Mouse (Mus musculus): ENCODE results near the gene 2210016L21Rik.

2210016L21Rik gene

DNA sequence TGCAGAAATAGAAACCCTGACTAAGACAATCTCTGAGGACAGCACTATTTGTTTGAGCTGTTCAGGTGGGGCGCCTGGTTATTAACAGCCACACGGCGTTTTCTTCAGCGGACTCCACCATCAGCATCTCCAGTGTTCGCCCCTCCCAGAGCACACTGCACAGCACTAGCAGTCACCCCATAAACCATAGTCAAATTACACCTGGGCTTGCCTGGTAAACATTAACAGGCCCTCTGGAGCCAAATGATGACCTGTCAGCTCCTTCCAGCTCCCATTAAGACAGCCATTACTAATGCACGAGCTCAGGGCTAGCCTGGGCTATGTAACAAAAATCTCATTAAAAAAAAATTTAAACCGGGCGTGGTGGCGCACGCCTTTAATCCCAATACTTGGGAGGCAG, 3.1 kb downstream of the 2210016L21Rik start:
- DNase-seq, result peak; percentile 56

DNA sequence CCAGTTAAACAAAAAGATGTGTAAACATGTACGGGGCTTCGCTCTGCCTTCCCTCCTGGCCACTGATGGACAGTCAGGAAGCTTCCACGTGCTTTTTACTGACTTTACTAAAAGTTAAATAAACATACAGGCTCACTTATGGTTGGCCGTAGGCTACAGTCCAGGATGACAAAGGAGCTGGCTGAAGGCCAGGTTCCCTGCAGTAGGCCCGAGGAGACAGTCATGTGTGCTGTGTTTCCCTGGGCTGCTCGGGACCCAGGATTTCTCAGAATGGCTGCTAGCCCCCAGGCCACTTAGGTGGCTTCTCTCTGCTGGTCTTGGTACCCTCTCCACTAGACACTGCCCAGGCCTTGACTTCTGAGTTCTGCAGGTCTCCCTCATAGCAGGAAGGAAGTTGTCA, 6.9 kb downstream of the 2210016L21Rik start:
- DNase-seq, result peak; percentile 60

DNA sequence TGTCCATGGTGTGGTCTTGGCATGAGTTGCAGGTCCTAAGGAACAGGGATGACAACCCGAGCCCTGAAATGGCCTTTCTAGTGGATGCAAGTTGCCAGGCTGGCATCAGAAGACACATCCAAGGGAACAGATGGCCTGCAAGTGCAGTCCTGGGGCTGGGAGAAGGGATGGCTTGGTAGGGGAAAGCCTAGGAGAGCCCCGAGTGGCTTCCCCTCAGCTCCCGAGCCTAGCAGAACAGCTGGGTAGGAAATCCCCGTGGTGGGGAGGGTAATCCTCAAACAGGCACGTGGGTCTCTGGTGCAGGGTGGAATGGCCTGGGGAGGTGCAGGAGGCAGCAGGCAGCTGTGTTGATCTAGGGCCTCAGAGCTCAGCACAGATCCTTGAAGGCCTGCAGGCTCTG, 7.4 kb downstream of the 2210016L21Rik start:
- no peak for DNase-seq

DNA sequence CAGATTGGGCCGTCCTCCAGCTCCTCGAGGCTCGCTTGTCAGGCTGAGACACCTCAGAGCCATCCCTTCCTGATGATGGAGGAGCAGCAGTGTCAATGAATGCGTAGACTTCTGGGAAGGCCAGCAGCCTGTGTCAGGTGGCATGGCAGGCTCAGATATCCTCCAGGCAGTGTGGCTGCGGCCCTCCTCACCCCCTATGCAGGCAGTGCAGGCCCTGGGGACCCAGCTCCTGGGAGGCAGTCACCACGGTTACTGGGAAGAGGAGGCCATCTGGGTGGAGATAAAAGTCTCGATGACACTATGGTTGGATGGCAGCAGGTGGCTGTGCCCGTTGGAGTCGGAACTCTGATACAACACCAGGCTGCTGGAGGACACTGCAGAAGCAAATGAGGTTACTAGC, 7.9 kb downstream of the 2210016L21Rik start:
- no peak for DNase-seq

DNA sequence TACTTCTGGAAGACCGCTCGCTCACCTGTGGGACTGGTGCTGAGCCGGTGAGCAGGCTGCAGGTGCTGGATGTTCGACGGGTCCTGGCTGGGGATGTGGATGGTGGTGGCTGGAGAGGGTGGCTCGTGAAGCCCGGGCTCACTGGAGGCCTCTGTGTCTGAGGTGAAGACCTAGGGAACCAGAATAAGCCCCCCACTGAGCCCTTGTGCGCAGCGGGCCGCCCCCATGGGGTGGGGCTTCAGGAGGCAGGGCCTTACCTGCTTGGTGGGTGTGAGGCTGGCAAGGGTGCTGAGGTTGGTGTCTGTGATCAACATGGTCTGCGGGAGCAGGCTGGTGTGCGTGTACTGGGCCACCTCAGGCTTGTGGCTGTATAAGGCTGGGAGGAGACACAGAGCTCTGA, 8.7 kb downstream of the 2210016L21Rik start:
- no peak for DNase-seq

DNA sequence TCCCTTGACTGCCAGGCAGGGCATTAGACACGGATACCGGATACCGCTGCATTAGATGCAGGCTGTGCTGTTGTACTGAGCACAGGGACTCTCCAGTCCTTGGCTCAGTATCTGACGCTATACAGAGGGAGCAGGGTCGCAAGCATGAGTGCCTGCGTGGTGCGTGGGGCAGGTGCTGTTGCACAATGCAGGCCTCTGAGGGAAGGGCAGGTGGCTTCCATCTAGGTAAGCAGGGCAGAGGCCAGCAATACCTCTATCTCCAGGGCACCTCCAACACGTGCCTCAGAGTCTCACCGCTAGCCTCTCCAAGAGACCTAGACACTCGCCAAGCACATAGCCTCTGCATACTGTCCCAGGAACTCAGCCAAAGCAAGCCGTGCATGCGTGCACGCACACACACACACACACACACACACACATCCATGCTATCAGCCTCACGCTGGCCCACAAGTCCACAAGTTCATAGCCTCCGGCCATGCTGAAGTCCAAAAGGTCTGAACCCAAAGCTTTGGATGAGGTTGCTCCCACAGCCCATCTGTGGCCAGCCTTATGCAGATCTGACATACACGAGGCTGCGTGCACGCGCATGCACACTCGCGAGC, 9.4 kb downstream of the 2210016L21Rik start:
- no peak for DNase-seq

DNA sequence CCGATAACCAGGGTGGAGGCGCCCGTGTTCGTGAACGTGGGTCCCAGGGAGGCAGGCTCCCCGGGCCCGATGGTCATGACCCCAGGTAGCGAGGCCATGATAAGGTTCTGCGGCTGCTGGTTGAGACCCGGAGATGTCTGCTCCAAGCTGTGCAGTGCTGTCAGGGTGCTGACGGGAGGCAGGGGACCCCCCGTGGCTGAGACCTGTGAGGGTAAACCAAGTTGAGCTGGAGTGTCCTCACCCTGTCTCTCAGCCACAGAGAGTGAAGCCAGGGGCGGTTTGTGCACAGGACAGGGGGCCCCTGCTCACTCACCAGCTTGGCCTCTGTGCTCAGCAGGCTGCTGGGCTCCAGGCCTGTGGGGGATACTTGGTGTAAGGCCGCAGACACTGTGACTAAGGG, 11.4 kb downstream of the 2210016L21Rik start:
- no peak for DNase-seq

DNA sequence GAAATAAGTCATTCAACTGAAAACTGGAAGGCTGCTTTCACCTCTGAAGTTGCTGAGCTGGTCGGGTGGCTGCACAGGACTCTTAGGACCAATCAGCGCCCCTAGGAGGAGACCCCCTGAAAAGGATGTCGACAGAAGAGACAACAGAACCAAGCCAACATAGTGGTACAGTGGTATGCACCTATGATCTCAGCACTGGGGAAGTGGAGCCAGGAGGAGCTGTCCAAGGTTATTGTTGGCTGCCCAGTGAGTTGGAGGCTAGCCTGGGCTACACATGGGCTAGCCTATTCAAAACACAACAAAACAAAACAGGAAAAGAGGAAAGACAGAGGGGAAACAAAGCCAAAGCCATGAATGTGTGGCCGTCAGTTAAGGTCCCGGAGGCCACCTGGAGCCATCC, 16.1 kb downstream of the 2210016L21Rik start:
- no peak for DNase-seq

DNA sequence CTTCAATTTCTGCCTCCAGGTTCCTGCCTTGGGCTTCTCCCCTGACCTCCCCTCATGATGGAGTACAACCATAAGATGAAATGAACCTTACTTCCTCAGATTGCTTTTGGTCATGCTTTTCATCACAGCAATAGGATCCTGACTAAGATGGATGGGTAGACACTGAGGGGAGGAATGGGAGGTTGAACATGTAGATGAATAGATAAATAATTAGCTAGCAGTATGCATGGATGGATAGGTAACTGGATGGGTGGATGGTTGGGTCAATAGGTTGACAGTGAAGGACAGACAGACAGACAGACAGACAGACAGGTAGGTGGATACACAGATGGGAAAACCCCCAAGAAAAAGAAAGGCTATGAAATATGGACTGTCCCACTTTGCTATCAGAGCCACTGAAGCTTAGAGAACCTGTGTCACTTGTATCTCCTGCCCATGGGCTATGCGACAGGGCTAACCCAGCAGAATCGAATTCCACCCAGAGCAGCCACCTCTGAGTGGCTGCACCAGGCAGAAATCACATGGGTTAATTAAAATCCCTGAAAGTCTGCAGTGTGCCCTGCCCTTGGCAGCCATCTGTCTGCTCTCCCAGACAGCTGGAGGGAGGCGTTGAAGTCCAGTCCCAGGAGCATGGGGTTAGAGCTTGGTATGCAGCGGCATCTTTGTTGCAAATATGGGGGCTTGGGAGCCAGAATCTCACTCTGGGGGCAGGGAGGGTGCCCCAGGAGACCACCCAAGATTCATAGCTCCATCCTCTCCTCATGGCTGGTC, 19.8 kb downstream of the 2210016L21Rik start:
- DNase-seq, result peak; percentile 46

DNA sequence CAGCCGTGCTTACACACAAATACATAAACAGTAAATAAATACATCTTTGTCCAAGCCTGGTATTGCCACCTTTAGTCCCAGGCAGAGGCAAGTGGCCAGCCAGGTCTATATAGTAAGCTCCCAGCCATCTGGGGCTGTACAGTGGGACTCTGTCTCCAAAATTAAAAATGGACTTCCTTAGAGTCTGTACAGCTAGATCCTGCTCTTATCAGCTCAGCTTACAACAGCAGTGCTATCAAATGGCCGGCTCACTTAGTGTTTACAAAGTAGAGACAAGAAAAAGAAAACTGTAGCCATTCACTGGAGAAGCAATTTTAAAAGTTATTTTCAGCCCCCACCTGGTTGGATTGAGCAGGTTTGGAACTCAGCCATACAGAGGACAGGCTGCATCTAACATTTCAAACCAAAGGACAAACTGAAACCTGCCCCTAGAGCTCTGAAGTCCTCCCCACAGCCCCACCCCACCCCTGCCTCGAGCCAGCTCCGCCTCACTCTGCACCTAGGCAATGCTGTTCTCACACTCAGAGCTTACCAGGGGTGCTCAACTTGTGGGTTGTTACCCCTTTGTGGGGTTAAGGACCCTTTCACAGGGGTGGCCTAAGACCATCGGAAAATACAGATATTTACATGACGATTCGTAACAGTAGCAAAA, 22.5 kb downstream of the 2210016L21Rik start:
- peak; percentile 49 for DNase-seq

DNA sequence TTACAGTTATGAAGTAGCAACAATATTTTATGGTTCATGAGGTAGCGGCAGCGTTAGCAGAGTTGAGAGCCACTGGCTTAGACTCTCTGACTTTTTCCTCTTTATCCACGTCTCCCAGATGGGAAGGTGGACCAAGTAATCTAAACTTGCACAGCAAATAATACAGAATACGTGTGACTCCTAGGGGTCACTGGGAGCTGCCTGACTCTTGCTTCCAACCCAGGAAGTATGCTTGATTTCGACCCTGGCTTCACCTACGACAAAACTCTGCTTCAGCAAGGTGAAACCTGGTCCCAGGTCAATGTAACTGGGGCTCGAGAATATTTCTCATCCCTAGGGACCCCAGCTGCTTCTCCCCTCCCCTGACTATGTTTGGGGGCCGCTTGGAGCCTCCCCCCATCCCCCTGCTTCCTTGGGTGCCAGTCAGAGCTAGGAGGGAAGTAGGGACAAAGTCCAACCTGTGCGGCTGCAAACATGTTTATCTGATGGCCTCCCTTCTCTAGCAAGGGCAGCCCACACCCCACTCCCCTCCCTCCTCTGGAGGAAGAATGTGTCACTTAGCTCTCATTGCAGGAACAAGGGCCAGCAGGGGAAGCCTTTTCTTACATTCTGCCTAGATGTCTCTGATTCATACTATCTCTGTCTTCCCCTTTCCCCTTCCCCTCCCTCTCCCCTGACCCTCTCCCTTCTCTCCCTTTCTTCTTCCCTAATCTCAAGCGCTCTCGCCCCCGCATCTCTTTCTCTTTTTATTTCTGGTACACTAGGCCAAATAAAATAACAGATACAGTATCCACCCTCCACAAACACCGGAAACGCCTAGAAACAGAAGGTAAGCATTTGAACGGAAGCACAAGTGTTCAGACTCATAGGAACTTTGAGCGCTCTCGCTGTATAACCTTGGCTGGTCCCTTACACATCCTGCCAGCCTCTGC, 23.3 kb downstream of the 2210016L21Rik start:
- DNase-seq, result peak; percentile 73

DNA sequence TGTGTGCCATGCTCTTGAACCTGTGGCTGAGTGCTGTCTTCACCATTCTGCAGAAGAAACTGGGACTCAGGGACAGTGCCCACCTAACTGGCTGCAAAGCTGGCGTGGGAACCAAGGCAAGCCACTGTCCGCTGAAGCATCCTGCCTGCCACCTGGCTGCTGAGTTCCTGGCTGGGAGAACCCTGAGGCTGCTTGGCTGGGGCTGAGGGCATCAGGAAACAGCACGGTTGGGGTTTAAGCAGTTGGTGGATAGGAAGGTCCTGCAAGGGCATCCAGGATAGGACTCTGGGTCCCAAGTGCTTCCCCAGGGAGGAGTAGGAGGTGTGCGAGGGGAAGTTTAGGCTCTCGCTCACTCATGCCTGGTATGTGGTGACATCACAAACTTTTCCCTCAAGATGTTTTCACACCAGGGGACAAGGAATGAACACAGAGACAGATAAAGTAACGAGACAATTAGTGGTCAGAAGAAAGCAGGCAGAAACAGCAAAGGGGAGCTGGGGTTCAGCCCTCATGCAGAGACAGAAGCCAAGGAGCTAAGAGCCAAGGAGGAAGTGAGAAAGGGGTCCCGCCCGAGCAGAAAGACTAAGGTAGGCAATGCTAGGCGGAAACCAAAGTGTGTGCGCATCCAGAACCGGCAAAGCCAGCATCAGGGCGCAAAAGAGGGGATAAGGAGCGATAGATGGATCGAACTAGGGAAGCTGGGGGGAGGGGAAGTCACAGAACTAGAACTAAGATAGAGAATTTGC, 25.7 kb downstream of the 2210016L21Rik start:
- DNase-seq, result peak; percentile 62

DNA sequence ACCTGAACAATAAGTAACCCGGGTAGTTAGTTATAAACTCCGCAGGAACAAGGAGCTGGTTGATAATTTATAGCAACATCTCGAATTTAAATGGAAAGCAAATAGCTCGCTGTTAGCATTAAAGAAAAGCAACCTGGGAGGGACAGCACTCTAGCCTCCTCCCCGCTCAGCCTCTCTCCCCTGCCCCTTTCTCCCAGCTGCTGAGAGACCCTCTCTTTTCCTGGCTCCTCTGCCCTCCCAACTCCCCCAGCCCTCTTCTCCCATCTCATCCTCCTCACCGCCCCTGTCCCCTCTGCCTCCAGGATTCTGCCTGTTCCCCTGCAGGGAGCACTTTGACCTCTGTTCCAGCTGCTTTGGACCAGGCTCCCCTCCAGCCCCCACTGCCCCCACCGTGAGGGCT, 26.7 kb downstream of the 2210016L21Rik start:
- DNase-seq, result peak; percentile 78

DNA sequence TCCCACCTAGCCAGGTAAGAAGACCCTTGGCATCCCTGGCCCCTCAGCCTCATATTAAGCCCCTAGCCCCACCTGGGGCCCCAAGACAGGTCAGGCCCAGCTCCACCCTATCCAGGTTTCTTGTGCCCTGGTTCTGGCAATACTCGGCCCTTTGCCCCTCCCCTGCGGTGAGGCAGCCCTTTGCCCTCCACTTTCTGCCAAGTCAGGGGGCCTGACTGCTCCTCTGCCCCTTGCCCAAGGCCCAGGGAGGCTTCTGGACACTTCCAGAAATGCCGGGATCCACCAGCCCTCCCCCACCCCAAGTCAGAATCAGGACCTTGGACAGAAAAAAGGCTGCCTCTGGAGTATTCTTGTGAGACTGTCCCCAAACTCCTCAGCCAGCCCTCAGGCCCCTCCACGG, 27.1 kb downstream of the 2210016L21Rik start:
- peak; percentile 86 for DNase-seq

DNA sequence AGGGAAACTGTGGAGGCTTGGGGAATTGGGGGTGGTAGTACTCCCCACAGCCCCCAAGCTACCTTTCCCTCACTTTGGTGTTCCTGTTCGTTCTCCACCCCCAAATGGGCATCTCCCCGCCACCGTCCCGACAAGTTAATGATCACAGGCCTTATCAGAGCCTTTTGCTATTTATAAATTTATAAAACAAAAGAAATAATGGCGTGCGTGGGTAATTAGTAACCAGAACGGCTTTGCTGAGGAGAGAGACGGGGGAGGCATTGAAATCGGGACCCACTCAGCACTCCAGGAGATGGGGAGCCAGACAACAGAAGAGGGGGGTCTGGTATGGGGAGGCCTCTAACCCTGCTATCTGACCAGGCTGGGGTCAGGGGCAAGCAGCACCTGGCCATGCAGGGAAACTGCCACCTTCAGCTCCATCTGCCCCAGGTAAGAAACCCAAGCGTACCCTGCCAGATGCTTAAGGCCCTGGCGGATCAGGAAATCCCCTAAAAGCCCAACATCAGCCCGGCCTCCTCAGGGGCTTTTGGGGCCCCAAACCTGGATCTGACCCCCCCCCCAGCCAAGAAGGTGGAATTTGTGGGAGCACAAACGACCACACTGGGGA, 27.8 kb downstream of the 2210016L21Rik start:
- DNase-seq, result peak; percentile 43

DNA sequence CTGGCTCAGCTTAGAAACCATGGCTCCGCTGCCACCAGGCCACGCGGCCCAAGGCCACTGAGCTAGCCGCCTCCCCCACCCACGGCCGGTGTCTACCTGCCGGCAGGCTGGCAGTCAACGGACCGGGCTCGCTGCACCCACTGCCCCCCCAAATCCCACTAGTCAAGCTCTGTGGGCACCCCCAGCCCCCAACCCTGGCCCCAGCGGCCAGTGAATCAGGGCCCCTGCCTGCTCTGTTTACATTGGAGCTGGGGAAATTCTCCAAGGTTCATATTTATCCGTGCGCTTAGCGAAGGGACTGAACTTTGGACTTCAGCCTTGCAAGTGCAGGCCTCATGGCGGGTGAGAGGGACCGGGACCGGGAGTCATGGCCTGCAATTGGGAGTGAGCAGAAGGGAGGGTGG, 28.9 kb downstream of the 2210016L21Rik start, which contains the start of gene Hnf1a:
Gene Hnf1a (minus strand): TSS at position 271 of the 404 bp plus-strand sequence.
- DNase-seq, result peak; percentile 77

DNA sequence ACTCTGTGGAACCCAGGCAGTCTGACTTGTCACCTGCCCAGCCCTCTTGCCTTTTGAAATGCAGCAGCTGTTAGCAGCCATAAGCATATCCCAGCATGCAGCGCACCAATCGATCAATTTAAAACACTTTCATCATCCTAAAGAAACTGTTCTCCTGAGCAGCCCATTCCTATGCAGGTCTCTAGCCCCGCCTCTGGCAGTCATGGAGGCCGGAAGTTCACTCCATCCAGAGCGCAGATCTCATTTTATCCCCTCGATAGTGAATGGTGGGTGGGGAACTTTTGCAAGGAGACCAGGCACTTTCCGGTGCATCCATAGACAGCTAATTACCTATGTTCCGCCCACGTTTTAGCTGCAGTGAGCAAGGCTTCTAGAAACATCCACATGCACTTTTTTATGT, 30.2 kb downstream of the 2210016L21Rik start:
- DNase-seq, result no peak

DNA sequence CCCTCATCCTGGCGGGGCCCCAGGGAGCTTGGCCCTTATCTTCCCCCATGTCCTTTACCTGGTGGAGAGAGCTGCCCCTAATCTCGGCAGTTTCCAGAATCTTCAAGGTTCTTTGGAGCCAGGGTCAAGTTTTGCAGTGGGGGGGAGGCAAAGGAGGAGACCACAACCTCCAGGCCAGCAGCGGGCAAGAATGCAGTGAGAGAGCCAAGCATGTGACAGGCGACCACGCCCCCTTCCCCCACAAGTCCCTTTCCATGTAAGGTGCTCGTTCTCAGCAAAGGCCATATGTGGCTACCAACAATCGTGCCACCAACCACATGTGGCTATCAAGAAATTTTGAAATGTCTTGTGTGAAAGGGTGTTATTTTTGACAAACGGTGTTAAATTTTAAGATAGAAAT, 31.2 kb downstream of the 2210016L21Rik start:
- peak; percentile 50 for DNase-seq

DNA sequence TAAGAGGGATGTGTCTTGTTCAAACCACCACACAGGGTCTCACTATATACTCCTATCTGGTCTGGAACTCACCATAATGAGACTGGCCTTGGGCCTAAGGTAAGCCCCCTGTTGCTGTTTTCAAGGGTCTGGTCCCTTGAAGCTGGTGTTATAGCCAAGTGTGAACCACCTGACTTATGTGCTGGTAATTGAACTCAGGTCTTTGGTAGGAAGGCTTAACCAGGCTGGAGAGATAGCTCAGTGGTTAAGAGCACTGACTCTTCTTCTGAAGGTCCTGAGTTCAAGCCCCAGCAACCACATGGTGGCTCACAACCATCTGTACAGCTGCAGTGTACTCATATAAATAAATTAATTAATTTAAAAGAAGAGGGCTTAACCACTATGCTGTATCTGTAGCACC, 35.0 kb downstream of the 2210016L21Rik start:
- DNase-seq, result no peak

DNA sequence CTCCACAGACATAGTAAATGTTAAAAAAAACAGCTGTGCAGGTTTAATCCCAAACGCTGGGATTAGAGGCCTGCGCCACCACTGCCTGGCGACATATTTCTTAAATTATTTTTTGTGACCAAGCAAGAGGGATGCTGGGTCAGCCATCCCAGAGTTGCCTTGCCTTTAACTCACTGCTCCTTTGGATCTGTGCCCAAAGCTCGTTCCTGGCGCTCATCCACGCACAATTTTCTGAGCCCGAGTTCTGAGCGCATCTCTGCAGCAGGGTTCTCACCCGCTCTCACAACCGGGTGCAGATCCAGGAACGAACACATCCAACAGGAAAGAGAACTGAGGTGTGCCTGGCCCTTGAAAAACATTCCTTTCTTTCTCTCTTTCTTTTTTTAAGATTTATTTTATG, 36.5 kb downstream of the 2210016L21Rik start:
- DNase-seq, result peak; percentile 64

DNA sequence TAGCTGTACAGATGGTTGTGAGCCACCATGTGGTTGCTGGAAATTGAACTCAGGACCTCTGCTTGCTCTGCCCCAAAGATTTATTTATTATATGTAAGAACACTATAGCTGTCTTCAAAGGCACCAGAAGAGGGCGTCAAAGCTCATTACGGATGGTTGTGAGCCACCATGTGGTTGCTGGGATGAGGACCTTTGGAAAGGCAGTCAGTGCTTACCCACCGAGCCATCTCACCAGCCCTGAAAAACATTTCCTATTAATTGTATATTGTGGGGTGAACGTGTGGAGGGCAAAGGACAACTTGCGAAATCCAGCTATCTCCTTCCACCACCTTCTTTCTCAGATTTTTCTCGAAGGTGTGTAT, 36.9 kb downstream of the 2210016L21Rik start:
- DNase-seq, result peak; percentile 29

Measured in kidney, adult 18-20 months (tissue).